Mouse (Mus musculus): Measurements from ENCODE around the gene Gnat2.

- TF ChIP-seq MYC (IDR thresholded peaks at IDR 0.05; ENCODE audit: low read depth, low read length) (no peak), CTCF (conservative IDR thresholded peaks at IDR 0.05 in 1 of 2, IDR thresholded peaks at IDR 0.05 in 1 of 2; ENCODE audit: low read depth in 2 of 2, low read length in 2 of 2) (no peak), EP300 (IDR thresholded peaks at IDR 0.05; ENCODE audit: low read length) (no peak), ZNF384 (IDR thresholded peaks at IDR 0.05; ENCODE audit: low read depth, low read length) (no peak), GABPA (IDR thresholded peaks at IDR 0.05; ENCODE audit: insufficient replicate concordance, low read depth, low read length) (no peak), SIN3A (IDR thresholded peaks at IDR 0.05; ENCODE audit: low read length) (no peak), E2F4 (IDR thresholded peaks at IDR 0.05; ENCODE audit: insufficient replicate concordance, low read depth, low read length) (no peak)
These were observed 27.0 kb upstream of the Gnat2 start for GRCm38 (mm10) chr3:108065551-108065950.

All from CH12.LX (cell line).